Mouse (Mus musculus) T-helper 1 cell (primary cell): ENCODE data around the gene Txnip.

Source experiments
- in situ Hi-C: fragments of 300-600 bp; cut with MboI, MseI; formaldehyde crosslinking; loops from one replicate; pipeline ENCODE4 v1.15.1; 2025; ENCODE audit warnings: high pct_unique_total_duplicates

Gene Txnip

DNA sequence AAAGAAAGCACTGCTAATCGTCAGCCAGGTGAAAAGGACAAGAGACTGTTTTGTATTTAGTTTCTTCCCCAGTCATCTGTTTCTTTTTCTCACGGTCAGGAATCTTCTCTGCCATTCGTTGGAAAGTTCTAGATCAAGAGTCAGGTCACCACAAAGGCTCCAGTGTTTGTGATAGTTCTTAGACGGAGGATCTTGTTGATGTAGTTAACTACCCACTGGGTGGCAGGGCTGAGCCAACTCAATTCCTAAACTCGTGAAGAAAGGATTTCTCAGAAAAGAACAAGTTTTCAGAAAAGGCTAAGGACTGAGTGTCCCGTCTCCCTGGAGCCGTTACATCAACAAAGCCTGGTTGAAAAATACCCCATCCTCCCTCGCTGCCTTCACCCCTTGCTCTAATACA, 6.6 kb upstream of the Txnip start:
- in situ Hi-C loops, result no loop called here

DNA sequence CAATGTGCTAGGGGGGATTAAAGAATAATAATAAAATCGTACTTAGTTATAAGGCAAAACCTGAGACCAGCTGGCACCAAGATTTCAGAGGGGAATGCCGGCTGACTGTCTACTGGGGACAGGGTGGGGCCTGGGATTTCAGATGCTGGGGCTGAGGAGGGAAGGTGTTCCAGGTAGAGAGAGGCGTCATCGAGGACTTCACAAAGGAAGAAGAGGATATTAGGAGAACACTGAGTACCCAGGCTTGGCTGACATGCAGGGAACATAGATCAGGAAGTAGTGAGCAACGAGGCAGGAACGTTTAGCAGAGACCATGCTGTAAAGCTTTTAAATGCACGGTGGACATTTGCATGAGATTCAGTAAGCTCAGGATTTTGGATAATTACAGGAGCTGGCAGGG, 5.9 kb upstream of the Txnip start:
- in situ Hi-C loops, result no loop called here

DNA sequence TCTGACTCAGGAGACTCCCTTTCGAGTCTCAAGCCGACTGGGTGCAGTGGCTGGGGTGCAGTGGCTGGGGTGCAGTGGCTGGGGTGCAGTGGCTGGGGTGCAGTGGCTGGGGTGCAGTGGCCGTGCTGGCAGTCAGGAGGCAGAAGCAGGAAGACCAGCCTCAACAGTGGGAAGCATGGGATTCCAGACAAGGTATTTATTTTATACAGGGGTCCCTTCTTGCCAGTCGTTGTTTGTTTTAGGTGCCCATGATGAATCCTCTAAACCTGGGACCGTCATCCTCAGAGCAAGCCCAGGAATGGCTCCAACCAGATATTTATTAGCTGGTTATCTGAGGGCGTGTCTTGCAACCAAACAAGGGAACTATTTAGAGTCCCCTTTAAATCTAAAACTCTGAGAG, 4.2 kb upstream of the Txnip start:
- in situ Hi-C loops, result no loop called here

DNA sequence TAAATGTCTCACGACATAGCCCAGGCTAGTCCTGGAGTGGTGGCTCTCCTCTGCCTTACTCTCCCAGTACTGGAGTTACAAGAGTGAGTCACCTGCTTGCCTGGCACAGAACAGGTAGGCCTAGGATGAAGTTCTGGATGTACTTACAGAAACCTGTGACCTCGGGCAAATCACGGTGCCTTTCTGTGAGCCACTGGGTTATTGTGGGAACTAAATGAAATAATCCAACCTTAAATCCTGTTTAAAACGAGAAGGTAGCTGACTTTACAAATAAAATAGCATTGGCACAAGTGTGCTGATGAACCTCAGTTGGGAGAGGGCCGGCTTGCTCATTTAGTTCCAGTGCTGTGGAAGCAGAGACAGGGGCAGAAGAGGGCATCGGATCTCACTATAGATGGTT, 3.5 kb upstream of the Txnip start:
- in situ Hi-C loops, result no loop called here

DNA sequence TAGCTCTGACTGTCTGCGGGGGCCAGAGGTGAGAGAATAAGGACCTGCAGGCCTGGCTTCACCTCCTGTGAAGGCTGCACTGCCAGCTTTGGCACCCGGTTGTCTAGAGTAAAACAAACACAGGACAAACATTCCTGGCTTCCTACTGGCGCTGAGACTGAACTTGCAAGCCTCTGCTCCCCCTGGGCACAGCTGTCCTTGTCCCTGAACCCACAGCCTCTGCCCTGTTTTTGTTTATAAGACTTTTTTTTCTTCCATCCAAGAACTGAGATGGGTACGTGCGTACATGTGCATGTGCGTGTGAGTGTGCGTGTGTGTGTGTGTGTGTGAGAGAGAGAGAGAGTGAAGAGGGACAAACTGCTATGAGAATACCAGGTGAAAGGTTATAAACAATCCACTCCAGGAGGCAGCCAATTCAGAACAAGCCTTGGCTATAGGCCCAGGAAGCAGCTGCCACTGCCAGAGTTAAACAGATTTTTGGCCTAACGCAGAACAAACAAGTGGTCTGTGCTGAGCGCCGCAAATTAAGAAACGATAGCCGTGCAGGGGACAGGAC, 2.6 kb upstream of the Txnip start:
- in situ Hi-C loops, result no loop called here

DNA sequence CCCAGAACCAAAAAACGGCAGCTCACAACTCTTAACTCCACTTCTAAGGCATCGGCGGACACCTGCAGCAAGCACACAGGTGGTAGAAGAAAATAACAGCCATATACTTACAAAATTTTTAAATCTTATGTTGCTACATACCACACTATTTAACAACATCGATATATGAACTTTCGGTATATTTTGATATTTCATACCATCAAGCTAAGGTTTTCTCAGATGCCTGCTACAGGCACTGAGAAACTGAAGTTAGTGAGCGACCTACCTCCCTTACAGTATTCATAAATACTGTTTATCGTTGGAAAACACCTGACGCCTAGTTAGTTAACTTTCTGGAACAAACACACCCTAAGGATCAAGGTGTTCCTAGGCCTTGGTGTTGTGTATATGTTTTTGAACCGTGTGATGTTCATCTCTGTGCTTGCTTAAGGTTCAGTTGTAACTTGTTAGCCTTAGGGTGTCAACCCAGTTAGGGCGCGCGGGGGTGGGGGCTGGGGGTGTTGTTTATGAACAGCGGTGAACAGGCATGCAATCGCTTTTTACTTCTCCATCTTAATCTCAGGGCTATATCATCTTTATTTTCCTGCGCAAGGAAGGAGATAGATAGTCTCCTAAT, 1.6 kb upstream of the Txnip start:
- in situ Hi-C loops, result no loop called here

DNA sequence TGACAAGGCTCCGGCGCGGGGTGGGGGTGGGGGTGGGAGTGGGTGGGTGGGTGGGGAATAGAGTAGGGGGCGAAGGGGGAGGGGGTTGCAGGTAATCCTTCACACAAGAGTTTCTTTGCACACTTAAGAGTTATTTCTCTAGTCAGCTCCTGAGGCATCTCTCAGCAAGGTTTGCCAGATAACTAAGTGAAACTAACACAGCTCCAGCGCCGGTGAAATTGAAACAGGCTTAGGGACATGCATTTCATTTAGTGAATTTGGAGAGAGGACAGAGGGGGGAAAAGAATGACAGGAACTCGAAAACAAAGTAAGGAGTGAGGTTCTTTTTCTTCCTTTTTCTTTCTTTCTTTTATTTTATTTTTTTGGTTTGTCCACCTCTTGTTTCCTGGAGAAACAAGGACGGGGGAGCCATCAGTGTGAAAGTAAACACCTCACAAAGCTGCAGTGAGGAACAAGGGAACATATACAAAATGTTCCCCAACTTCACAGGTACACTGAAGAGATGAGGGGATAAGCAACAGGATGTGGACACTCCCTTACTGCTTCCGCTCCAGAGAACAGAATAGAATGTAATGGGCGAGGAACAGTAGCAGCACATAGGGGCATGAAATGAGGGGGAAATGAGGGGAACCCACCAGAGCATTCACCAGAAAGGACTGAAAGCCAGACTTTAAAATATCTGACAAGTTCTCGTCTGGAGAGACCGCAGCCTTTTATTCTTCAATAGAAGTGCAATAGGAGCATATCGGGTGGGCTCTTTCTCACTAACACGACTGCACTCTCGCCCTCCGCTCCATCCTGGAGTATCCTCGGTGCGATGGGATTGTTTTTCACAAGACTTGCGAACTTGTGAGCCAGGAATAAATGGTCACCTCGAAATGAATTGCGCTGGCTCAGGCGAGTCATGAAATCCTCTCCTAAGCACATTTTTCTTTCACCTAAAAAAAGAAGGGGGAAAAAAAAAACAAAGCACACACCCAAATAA, 814 bp upstream of the Txnip start:
- in situ Hi-C loops, result no loop called here

DNA sequence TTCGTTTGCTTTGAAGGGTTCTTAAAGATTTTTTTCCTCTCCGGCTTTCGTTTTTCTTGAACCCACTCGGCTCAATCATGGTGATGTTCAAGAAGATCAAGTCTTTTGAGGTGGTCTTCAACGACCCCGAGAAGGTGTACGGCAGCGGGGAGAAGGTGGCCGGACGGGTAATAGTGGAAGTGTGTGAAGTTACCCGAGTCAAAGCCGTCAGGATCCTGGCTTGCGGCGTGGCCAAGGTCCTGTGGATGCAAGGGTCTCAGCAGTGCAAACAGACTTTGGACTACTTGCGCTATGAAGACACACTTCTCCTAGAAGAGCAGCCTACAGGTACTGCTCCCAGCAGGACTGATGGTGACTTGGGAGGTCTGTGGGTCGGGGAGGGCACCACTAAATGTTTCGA, 402 bp downstream of the Txnip start:
- in situ Hi-C loops, result no loop called here

DNA sequence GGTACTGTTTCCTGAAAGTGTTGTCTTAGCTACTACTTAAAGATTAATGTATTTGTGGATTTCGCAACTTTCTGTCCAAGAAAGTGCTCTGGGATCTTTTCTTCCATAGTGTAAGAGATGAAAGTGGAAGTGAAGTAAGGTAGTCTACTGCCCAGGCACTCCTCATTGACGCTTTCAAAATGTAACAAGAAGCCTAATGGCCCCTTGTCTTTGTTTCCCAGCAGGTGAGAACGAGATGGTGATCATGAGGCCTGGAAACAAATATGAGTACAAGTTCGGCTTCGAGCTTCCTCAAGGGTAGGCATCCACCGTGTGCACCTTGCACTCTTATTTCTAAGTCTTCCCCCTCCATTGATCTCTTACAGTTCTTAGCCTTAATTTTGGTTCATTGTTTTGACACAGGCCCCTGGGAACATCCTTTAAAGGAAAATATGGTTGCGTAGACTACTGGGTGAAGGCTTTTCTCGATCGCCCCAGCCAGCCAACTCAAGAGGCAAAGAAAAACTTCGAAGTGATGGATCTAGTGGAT, 975 bp downstream of the Txnip start:
- in situ Hi-C loops, result no loop called here

DNA sequence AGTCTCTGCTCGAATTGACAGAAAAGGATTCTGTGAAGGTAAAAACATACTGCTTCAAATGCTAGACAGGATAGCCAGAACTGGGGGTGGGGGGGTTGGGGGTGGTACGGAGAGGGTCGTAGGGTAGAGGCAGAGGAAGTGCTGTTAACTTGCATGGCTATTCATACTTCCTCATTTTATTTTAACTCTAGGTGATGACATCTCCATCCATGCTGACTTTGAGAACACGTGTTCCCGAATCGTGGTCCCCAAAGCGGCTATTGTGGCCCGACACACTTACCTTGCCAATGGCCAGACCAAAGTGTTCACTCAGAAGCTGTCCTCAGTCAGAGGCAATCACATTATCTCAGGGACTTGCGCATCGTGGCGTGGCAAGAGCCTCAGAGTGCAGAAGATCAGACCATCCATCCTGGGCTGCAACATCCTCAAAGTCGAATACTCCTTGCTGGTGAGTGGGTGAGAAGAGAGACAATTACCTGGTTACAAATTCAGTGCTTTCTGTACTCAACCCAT, 1.7 kb downstream of the Txnip start:
- in situ Hi-C loops, result no loop called here

DNA sequence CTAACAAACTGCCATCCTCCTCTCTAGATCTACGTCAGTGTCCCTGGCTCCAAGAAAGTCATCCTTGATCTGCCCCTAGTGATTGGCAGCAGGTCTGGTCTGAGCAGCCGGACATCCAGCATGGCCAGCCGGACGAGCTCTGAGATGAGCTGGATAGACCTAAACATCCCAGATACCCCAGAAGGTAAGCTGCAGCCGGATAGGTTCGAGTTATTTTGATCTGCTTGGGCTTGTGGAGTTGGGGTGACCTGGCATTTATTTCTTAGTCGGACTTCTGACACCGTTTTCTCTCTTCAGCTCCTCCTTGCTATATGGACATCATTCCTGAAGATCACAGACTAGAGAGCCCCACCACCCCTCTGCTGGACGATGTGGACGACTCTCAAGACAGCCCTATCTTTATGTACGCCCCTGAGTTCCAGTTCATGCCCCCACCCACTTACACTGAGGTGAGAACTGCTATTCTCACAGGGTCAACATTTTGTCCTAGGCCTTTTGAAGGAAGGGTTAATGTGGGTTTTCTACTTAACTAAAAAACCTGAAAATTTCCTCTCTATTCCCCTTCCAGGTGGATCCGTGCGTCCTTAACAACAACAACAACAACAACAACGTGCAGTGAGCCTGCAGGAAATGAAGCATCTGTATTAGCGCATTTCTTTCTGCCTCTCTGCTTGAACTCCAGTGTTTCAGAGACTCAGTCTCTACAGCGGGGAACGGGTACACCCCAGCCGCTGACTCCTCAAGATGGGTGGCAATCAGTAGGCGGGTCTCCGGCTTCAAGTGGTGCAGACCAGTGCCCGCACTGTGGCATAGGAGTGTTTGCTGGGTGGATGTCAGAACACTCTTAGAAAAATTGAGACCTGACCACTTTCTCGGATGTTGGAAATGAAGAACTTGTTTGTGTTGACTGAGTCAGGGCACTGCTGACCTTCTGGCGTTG, 2.4 kb downstream of the Txnip start:
- in situ Hi-C loops, result no loop called here

DNA sequence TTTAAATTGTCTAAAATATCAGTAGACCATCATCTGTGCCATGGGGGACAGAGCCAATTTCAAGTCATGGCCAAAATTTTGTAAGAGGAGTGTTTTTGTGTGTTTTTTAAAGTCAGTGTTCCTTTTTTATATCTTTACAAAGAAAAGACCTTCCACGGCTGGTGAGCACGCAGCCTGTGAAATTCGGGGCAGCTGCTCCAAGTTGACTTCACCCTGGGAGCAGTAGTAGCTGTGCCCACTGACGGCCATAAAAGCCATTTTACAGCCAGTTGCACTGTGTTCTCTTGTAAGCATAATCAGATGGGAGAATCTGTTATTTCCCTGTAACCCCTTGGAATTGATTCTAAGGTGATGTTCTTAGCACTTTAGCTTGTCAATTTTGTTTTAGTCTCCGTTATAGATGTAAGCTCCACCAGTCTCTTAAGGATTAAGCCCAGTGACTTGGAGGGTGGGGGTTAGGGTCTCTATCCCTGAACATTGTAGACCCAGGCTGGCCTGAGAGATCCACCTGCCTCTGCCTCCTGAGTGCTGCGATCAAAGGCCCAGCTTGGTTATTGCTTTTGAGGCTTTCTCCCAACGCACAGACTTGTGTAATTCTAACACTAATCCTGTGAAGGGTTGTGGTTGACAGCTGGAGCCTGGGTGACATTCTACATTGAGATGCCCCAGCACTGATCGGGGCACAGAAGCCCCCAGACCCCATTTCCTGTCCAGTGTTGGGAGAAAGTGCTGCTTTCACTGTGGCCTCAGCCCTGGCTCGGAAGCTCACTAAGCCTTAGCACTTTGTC, 3.3 kb downstream of the Txnip start:
- in situ Hi-C loops, result no loop called here

DNA sequence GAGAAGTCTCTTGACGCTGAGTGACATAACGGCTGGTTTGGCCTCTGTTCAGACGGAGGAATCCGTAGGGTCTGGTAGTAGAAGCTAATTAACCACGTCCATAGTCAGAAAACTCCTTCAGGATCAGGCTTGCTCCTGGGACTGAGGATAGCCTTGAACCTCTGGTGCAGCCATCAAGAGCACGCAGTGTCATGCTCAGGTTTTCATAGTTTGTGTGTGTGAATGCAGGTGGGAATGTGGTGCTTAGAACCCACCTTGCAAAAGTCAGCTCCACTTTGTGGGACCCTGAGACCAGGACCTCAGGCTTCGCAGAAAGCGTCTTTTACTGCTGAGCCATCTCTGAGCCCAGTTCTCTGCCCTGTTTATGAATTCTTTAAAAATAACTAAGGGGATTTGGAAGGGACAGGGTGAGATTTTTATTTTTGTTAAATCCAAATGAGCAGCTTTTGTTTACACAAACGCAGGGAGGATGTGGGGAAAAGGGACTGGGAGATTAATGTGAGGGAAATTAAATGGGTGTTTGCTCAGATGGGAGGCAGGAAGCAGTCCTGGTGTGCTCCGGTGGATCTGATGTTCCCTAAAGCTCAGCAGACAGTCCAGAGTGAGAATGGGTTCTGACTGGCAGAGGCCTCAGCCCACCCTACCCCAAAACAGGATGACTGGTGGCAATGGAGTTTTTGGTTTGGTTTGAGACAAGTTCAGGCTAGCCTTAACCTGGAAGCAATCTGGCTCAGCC, 4.4 kb downstream of the Txnip start:
- in situ Hi-C loops, result no loop called here

DNA sequence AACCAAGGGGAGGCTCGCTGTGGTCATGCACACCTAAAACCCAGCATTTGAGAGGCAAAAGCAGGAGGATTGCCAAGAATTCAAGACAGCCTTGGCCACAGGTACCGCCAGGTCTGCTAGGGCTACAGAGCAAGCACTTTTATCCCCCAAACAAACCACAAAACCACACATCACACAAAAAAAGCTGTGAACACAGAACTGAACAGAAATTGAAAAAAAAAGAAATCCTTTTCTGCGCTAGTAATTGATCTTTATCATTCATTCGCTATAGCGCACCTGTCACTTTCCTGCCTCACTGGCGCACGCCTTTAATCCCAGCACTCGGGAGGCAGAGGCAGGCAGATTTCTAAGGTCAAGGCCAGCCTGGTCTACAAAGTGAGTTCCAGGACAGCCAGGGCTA, 5.5 kb downstream of the Txnip start:
- in situ Hi-C loops, result no loop called here

DNA sequence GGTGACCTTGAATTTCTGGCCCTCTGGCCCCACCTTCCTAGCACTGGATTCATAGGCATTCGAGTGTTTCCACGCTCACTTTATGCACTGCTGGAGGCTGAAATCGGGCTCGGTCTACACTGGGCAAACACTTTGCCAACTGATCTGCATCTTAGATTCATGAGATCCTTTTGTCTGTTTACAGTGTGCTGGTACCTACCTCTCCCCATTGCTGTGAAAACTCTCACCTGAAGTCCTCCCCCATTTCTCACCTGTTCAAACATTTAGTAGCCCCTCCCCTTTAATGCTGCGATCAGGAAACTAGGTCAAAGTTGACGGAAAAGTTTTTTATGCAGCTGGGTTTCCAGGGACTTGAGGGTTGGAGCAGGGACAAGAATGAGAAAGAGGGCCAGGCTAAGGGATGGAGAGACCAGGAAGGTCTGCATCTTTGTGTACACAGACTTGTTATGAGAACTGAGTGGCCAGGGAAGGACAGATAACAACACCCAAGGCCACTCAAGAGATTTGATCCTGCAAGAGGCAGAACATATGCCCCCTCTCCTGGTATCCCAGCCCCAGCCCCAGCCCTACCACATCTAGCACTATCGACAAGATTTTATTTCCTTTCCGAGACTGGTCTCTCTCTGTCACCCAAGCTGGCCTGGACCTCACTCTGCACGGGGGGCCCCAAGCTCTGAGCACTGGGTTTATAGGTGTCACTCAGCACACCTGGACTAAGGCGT, 6.3 kb downstream of the Txnip start:
- in situ Hi-C loops, result no loop called here

DNA sequence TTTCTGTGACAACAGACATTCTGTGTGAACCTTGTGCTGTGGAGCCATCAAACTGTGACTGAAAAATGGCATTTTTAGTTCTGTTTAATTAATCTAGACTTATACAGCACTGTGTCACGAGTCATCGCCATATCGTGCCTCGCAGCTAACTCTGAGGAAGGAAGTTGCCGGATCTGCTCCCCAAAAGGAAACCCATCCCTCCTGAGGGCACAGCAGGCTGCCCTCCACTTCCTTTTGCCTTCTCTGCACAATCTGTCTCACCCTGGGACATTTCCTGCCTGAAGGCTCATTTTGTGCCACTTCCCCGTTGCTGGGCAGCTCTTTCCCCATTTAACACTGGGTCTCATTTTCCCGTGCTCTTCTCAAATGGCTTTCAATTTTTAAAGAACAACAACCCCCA, 6.9 kb downstream of the Txnip start:
- in situ Hi-C loops, result no loop called here

DNA sequence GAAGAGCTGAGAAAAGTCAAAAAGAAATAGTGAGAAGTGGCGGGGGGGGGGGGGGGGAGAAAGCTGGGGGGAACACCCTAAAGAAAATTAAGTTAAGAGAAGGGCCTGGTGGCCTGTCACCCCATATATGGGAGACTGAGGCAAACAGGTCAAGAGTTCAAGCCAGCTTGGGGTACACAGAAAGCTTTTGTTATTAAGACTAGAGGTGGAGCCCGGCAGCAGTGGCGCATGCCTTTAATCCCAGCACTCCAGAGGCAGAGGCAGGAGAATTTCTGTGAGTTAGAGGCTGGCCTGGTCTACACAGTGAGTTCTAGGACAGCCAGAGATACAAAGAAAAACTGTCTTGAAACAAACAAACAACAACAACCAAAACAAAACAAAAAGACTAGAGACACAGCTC, 7.3 kb downstream of the Txnip start:
- in situ Hi-C loops, result no loop called here

DNA sequence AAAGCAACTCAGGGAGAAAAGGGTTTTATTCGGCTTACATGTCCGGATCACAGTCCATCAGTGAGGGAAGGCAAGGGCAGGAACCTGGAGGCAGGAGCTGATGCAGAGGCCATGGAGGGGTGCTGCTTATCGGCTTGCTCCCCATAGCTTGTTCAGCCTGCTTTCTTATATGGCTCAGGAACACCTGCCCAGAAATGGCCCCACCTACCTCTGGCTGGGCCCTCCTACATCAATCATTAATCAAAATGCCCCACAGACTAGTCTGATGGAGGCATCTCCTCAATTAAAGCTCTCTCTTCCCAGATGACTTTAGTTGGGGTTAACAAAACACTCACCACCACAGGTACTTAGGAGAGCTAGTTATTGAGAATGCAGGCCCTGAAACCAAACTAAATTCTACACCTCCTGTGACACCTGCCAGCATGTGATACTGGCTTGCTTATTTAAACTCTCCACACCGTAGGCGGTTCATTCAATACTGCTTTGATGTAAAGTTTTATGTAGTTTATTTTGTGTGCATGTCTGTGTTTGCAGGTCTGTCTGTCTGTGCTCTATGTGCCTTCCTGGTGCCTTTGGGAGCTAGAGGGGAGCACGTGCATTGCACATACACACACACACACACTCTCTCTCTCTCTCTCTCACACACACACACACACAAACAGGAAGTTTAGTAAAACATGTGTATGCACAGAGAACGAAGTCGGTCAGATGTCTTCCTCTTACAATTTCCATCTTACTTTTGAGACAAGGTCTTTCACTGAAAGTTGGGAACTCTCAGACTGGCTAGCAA, 9.1 kb downstream of the Txnip start:
- in situ Hi-C loops, result no loop called here
